ENCODE assay signal across 27 mouse cellular contexts in the genomic region with DNA sequence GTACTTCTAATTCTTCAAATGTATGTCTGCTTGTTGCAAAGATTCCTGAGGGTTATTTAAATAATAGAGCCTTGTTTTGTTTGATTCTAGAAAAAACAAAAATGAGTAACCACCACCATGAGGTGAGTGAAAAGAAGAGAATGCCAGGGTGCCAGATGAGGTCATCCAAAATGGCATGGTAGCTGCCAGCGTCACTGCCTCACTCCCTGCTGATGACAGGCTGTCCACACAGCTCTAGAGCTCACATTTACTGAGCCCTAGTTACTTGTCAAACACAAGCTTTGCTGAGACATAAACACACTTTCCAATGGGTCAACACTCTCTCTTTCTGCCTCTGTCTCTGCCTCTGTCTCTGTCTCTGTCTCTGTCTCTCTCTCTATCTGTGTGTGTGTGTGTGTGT. TPM values are rescaled to one million over a fixed set of nuclear protein-coding genes. Genes with fewer than 3 reads are reported as not detected.
DNase-seq lines count a peak whose midpoint lies in the region; ATAC-seq lines count a peak whose summit lies in the region.
"Had no signal": no experiment of that assay in that cellular context is flagged by ENCODE, and none has a peak within 500 bp of the region (broad histone marks: within the 10 kb centered on the region; RNA-seq: fewer than 3 reads in every experiment).

No protein-coding gene starts in this region.

- H3K4me2 ChIP-seq in embryonic facial prominence, embryonic 15.5 days (replicated peaks): no peak overlapping the region
- H3K4me2 ChIP-seq: embryonic facial prominence, embryonic 12.5 days; forebrain, embryonic 15.5 days; hindbrain, embryonic 12.5 days; liver, embryonic 13.5 days; lung, embryonic 14.5 days; midbrain, embryonic 15.5 days; neural tube, embryonic 12.5 days had no signal

- ATAC-seq in embryonic facial prominence, embryonic 15.5 days (ENCODE audit: insufficient number of reproducible peaks, low FRiP score, low TSS enrichment, low read depth): peak; percentile 52; the same call in 1 of the 2 replicates
- ATAC-seq: forebrain, embryonic 15.5 days; intestine, postnatal 0 days; midbrain, embryonic 15.5 days had no signal

- no peak overlapping the region for H3K4me3 ChIP-seq in embryonic facial prominence, embryonic 15.5 days (replicated peaks)
- no peak overlapping the region for H3K4me3 ChIP-seq in embryonic facial prominence, embryonic 10.5 days
- H3K4me3 ChIP-seq: embryonic facial prominence, embryonic 12.5 days; erythroblast, embryonic 14.5 days; forebrain, embryonic 15.5 days; hindbrain, embryonic 12.5 days; left cerebral cortex, adult 2 months; liver, embryonic 13.5 days; midbrain, embryonic 15.5 days; neural tube, embryonic 12.5 days had no signal

- 0 out of 2 replicates have a peak, but pooled peaks cover 5% of the 10 kb centered on the region for H3K4me1 ChIP-seq in embryonic facial prominence, embryonic 15.5 days
- no peaks in the 10 kb centered on the region for H3K4me1 ChIP-seq in embryonic facial prominence, embryonic 10.5 days
- H3K4me1 ChIP-seq: embryonic facial prominence, embryonic 12.5 days; forebrain, embryonic 15.5 days; hindbrain, embryonic 12.5 days; liver, embryonic 13.5 days; midbrain, embryonic 15.5 days; neural tube, embryonic 12.5 days had no signal

- no peak for DNase-seq in embryonic facial prominence, embryonic 10.5 days (ENCODE audit: low spot score)
- DNase-seq in 3T3-L1 (ENCODE audit: low read depth, low spot score): peak; percentile 30
- peak; percentile 18 for DNase-seq in heart, adult 8-10 months (ENCODE audit: low spot score)
- peak; percentile 68 to 71 for DNase-seq in heart, postnatal 10 days
- DNase-seq in yolk sac, embryonic 10.5 days (ENCODE audit: low spot score): no peak
- no peak for DNase-seq in layer of hippocampus, adult 18-20 months (ENCODE audit: low spot score in 2 of 2)
- DNase-seq: adrenal gland, postnatal 10 days; gastrocnemius, postnatal 10 days; kidney, postnatal 25 days; liver, embryonic 13.5 days; lung, embryonic 14.5 days; lung, postnatal 4 days; right cerebral cortex, postnatal 14 days had no signal

- WGBS in embryonic facial prominence, embryonic 15.5 days: 70% methylated on average over 1 of the region's 1 CpGs
- 67% methylated on average over 1 of the region's 1 CpGs for WGBS in embryonic facial prominence, embryonic 10.5 days

- no peaks in the 10 kb centered on the region for H3K36me3 ChIP-seq in embryonic facial prominence, embryonic 15.5 days
- H3K36me3 ChIP-seq in embryonic facial prominence, embryonic 10.5 days (replicated peaks): no peaks in the 10 kb centered on the region
- H3K36me3 ChIP-seq: embryonic facial prominence, embryonic 12.5 days; forebrain, embryonic 15.5 days; hindbrain, embryonic 12.5 days; liver, embryonic 13.5 days; midbrain, embryonic 15.5 days; neural tube, embryonic 12.5 days had no signal

- H3K27ac ChIP-seq in embryonic facial prominence, embryonic 15.5 days (replicated peaks): no peak overlapping the region
- no peak overlapping the region for H3K27ac ChIP-seq in embryonic facial prominence, embryonic 10.5 days (replicated peaks)
- H3K27ac ChIP-seq: embryonic facial prominence, embryonic 12.5 days; forebrain, embryonic 15.5 days; hindbrain, embryonic 12.5 days; left cerebral cortex, adult 2 months; liver, embryonic 13.5 days; midbrain, embryonic 15.5 days; neural tube, embryonic 12.5 days; stomach, postnatal 0 days had no signal

- H3K9me3 ChIP-seq in embryonic facial prominence, embryonic 15.5 days (replicated peaks): no peaks in the 10 kb centered on the region
- H3K9me3 ChIP-seq in embryonic facial prominence, embryonic 10.5 days: no peaks in the 10 kb centered on the region
- H3K9me3 ChIP-seq: embryonic facial prominence, embryonic 12.5 days; forebrain, embryonic 15.5 days; hindbrain, embryonic 12.5 days; liver, embryonic 13.5 days; midbrain, embryonic 15.5 days; neural tube, embryonic 12.5 days had no signal

- intact Hi-C loops in heart, postnatal 10 days (cut with DNase I): no loop called here

- H3K27me3 ChIP-seq in embryonic facial prominence, embryonic 15.5 days: no peaks in the 10 kb centered on the region
- H3K27me3 ChIP-seq in embryonic facial prominence, embryonic 10.5 days (replicated peaks; ENCODE audit: low read depth, poor library complexity, severe bottlenecking): no peaks in the 10 kb centered on the region
- H3K27me3 ChIP-seq: embryonic facial prominence, embryonic 12.5 days; forebrain, embryonic 15.5 days; hindbrain, embryonic 12.5 days; liver, embryonic 13.5 days; midbrain, embryonic 15.5 days; neural tube, embryonic 12.5 days had no signal

- H3K9ac ChIP-seq in embryonic facial prominence, embryonic 15.5 days: no peak overlapping the region
- H3K9ac ChIP-seq: embryonic facial prominence, embryonic 12.5 days; forebrain, embryonic 15.5 days; hindbrain, embryonic 12.5 days; liver, embryonic 13.5 days; lung, embryonic 14.5 days; midbrain, embryonic 15.5 days; neural tube, embryonic 12.5 days had no signal

RNA-seq across cellular contexts. Expression of a gene that starts 25.3 kb away (rescaled TPM):
- 19.3 and 20.6 TPM in 2 replicates for polyA plus RNA-seq in embryonic facial prominence, embryonic 15.5 days (2015; fragmentation: Nextera tagmentation; extraction: Ambion mirVana)
- polyA plus RNA-seq in embryonic facial prominence, embryonic 10.5 days (2016; fragmentation: Nextera tagmentation; extraction: Ambion mirVana): not detected in 2 replicates
- under 1 TPM in 1 of 4 experiments, not detected in 3; 0.09 TPM for total RNA-seq in heart, adult 8-10 months (2022)
- under 1 TPM; 0.05 TPM for total RNA-seq in heart, postnatal 10 days (2021)
- not detected for total RNA-seq in layer of hippocampus, adult 18-20 months (2021)
- total RNA-seq: gastrocnemius, postnatal 10 days; layer of hippocampus, adult 8-10 months; megakaryocyte-erythroid progenitor cell, adult 5-6 weeks; MEL had no signal
- polyA plus RNA-seq: C2C12; hindbrain, embryonic 12.5 days; neural tube, embryonic 12.5 days had no signal

Comparison
In these comparisons a context has a peak if more than half of its experiments do, and no peak if none do; other contexts are left out.
1. DNase-seq: peak in 3T3-L1 (single experiment), heart, adult 8-10 months (single experiment) and heart, postnatal 10 days (2 of 2); none in embryonic facial prominence, embryonic 10.5 days (single experiment), yolk sac, embryonic 10.5 days (single experiment) and layer of hippocampus, adult 18-20 months (0 of 2).